Comparison of ENCODE assay signal across 9 mouse cellular contexts in the genomic region with DNA sequence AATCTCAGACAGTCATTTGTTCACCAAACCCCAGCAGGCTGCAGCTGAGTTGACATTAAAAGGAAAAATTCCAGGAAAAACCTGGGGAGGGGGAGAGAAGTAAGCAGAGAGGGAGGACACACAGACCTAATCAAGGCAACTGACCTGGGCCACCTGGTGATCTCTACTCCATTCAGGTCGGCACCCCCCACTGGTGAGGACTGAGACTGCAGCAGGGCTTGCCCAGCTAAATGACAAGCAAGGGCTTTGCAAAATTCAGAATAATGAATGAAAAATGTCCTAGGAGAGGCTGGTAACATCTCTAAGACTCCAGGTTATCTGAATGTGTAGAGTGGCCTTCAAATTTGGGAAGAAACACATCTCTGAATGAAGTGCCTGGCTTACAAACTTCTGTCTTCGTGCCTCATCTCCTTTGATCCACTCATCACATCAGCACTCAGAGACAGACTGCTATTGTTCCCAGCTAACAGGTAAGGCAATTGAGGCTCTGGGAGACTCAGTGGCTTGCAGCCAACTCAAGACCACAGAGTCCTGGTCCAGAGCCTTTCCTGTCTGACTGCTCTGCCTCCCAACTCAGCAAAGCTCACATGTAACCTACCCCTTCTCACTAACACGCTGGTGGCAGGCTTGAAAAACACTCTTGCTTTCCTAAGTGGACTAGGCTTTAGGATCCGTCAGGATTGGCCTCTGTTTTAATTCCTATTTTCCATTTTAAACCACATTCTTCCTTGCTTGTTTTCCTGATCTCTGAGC.
DNase-seq lines count a peak whose midpoint lies in the region; ATAC-seq lines count a peak whose summit lies in the region.
"Had no signal": no experiment of that assay in that cellular context is flagged by ENCODE, and none has a peak within 500 bp of the region (broad histone marks: within the 10 kb centered on the region; RNA-seq: fewer than 3 reads in every experiment).

No protein-coding gene starts in this region.

- H3K4me1 ChIP-seq in heart, embryonic 13.5 days: peaks cover 45% of the 10 kb centered on the region
- H3K4me1 ChIP-seq in neural tube, embryonic 11.5 days (ENCODE audit: control insufficient read depth, insufficient read depth, low read length): no peaks in the 10 kb centered on the region
- peaks cover 14% of the 10 kb centered on the region; the same call in 1 of the 2 replicates for H3K4me1 ChIP-seq in neural tube, embryonic 15.5 days
- no peaks in the 10 kb centered on the region; the same call in 1 of the 2 replicates for H3K4me1 ChIP-seq in stomach, embryonic 16.5 days (ENCODE audit: control insufficient read depth, insufficient read depth, low read length)

- WGBS in heart, embryonic 13.5 days: 20% methylated on average over 4 of the region's 4 CpGs
- 31% methylated on average over 4 of the region's 4 CpGs for WGBS in neural tube, embryonic 11.5 days
- WGBS in neural tube, embryonic 15.5 days: 40% methylated on average over 4 of the region's 4 CpGs
- 27% methylated on average over 4 of the region's 4 CpGs for WGBS in stomach, embryonic 16.5 days

- intact Hi-C loops in heart, postnatal 14 days (cut with DNase I): no loop called here
- intact Hi-C loops in gastrocnemius, postnatal 14 days (cut with DNase I; ENCODE audit: low total_unique reads): no loop called here

- H3K4me3 ChIP-seq in heart, embryonic 13.5 days: no peak overlapping the region
- no peak overlapping the region for H3K4me3 ChIP-seq in neural tube, embryonic 11.5 days (ENCODE audit: low read depth, low read length)
- H3K4me3 ChIP-seq in neural tube, embryonic 15.5 days (replicated peaks): no peak overlapping the region
- no peak overlapping the region for H3K4me3 ChIP-seq in stomach, embryonic 16.5 days (replicated peaks; ENCODE audit: low read length)
- H3K4me3 ChIP-seq: neural tube, embryonic 13.5 days had no signal

- peak overlapping the region; percentile 76 for H3K27ac ChIP-seq in heart, embryonic 13.5 days (replicated peaks)
- no peak overlapping the region for H3K27ac ChIP-seq in neural tube, embryonic 11.5 days (ENCODE audit: low read depth, low read length)
- H3K27ac ChIP-seq in neural tube, embryonic 15.5 days (replicated peaks): no peak overlapping the region
- H3K27ac ChIP-seq in stomach, embryonic 16.5 days (ENCODE audit: low read length): peak overlapping the region; percentile 35; the same call in 1 of the 2 replicates
- H3K27ac ChIP-seq: neural tube, embryonic 13.5 days had no signal

- H3K36me3 ChIP-seq in heart, embryonic 13.5 days: no peaks in the 10 kb centered on the region
- H3K36me3 ChIP-seq in neural tube, embryonic 11.5 days (ENCODE audit: control insufficient read depth, insufficient read depth, low read length): no peaks in the 10 kb centered on the region
- no peaks in the 10 kb centered on the region for H3K36me3 ChIP-seq in neural tube, embryonic 15.5 days
- H3K36me3 ChIP-seq in stomach, embryonic 16.5 days (ENCODE audit: control insufficient read depth, insufficient read depth, low read length): no peaks in the 10 kb centered on the region
- H3K36me3 ChIP-seq: neural tube, embryonic 13.5 days had no signal

- no peaks in the 10 kb centered on the region for H3K27me3 ChIP-seq in heart, embryonic 13.5 days (replicated peaks)
- H3K27me3 ChIP-seq in neural tube, embryonic 11.5 days (ENCODE audit: control insufficient read depth, insufficient read depth, low read length): no peaks in the 10 kb centered on the region
- H3K27me3 ChIP-seq in neural tube, embryonic 15.5 days (replicated peaks): no peaks in the 10 kb centered on the region
- no peaks in the 10 kb centered on the region for H3K27me3 ChIP-seq in stomach, embryonic 16.5 days (ENCODE audit: control insufficient read depth, insufficient read depth, low read length)
- H3K27me3 ChIP-seq: neural tube, embryonic 13.5 days had no signal

- H3K9me3 ChIP-seq in heart, embryonic 13.5 days: no peaks in the 10 kb centered on the region
- no peaks in the 10 kb centered on the region for H3K9me3 ChIP-seq in neural tube, embryonic 11.5 days (ENCODE audit: control insufficient read depth, low read length)
- no peaks in the 10 kb centered on the region for H3K9me3 ChIP-seq in neural tube, embryonic 15.5 days (replicated peaks)
- H3K9me3 ChIP-seq in stomach, embryonic 16.5 days (replicated peaks; ENCODE audit: control insufficient read depth, low read length): no peaks in the 10 kb centered on the region
- H3K9me3 ChIP-seq: neural tube, embryonic 13.5 days had no signal

- no peak for DNase-seq in heart, postnatal 14 days
- DNase-seq in neural tube, embryonic 11.5 days (ENCODE audit: low spot score): peak; percentile 32
- peak; percentile 51 for DNase-seq in fibroblast of lung, adult 2 months (ENCODE audit: low read depth)
- DNase-seq in gastrocnemius, adult 18-20 months (ENCODE audit: low spot score): no peak
- DNase-seq in gastrocnemius, postnatal 14 days: no peak

- H3K4me2 ChIP-seq in heart, embryonic 13.5 days: 0 out of 2 replicates have a peak overlapping the region, but pooled peaks have one; percentile 7
- no peak overlapping the region for H3K4me2 ChIP-seq in neural tube, embryonic 11.5 days (ENCODE audit: low read depth)
- no peak overlapping the region for H3K4me2 ChIP-seq in neural tube, embryonic 15.5 days
- H3K4me2 ChIP-seq in stomach, embryonic 16.5 days (ENCODE audit: low read depth, low read length): no peak overlapping the region
- H3K4me2 ChIP-seq: neural tube, embryonic 13.5 days had no signal

- no peak for ATAC-seq in heart, embryonic 13.5 days (ENCODE audit: extremely low read depth, insufficient number of reproducible peaks, low FRiP score, low TSS enrichment)
- no peak for ATAC-seq in neural tube, embryonic 11.5 days (ENCODE audit: insufficient read depth, low FRiP score, low TSS enrichment)
- no peak for ATAC-seq in neural tube, embryonic 15.5 days (ENCODE audit: low FRiP score)
- ATAC-seq in stomach, embryonic 16.5 days (ENCODE audit: insufficient read depth, low FRiP score): no peak

- H3K9ac ChIP-seq in heart, embryonic 13.5 days: peak overlapping the region; percentile 50
- H3K9ac ChIP-seq in neural tube, embryonic 11.5 days (ENCODE audit: low read length): no peak overlapping the region
- H3K9ac ChIP-seq in neural tube, embryonic 15.5 days (replicated peaks): no peak overlapping the region
- H3K9ac ChIP-seq in stomach, embryonic 16.5 days (ENCODE audit: low read length): no peak overlapping the region
- H3K9ac ChIP-seq: neural tube, embryonic 13.5 days had no signal

Comparison
In these comparisons a context has a peak if more than half of its experiments do, and no peak if none do; other contexts are left out.
1. H3K27ac ChIP-seq: peak in heart, embryonic 13.5 days (single experiment) and stomach, embryonic 16.5 days (single experiment); none in neural tube, embryonic 11.5 days (single experiment) and neural tube, embryonic 15.5 days (single experiment).
2. DNase-seq: peak in neural tube, embryonic 11.5 days (single experiment) and fibroblast of lung, adult 2 months (single experiment); none in heart, postnatal 14 days (0 of 2), gastrocnemius, adult 18-20 months (single experiment) and gastrocnemius, postnatal 14 days (single experiment).